Mouse (Mus musculus) frontal cortex, postnatal 36 days (tissue): ENCODE data around the gene Stx5a.
A peak's percentile ranks its signal among the peaks of the same experiment; 100 is the strongest.

Experiments used
- DNase-seq, 2 experiments: peaks; one replicate each; pipeline ENCODE4 v3.0.0; 2022; ENCODE audit warnings: low spot score in 2 of 2

The Stx5a gene

GRCm38 (mm10) chr19:8740603-8741002 is 610 bp upstream of the Stx5a start, which contains the start of gene 1700092M07Rik:
1700092M07Rik (plus strand) TSS chr19:8740718.
- no peak for DNase-seq

GRCm38 (mm10) chr19:8742176-8742575 is 963 bp downstream of the Stx5a start:
- DNase-seq, result no peak

- DNase-seq, result no peak
These were observed 4.2 kb downstream of the Stx5a start for GRCm38 (mm10) chr19:8745382-8745781.

GRCm38 (mm10) chr19:8747368-8747767 is 6.2 kb downstream of the Stx5a start:
- no peak for DNase-seq

- DNase-seq, result no peak
These were observed 14.4 kb downstream of the Stx5a start for GRCm38 (mm10) chr19:8755652-8756051.

GRCm38 (mm10) chr19:8756635-8757387 is 15.6 kb downstream of the Stx5a start, which contains the start of gene Nxf1:
Nxf1 (plus strand) TSS chr19:8757073.
- DNase-seq, result peak; percentile 89 to 94

- no peak for DNase-seq
These were observed 16.3 kb downstream of the Stx5a start for GRCm38 (mm10) chr19:8757471-8757998.

- no peak for DNase-seq
These were observed 17.7 kb downstream of the Stx5a start for GRCm38 (mm10) chr19:8758899-8759298.

GRCm38 (mm10) chr19:8760757-8761156 is 19.5 kb downstream of the Stx5a start:
- DNase-seq, result no peak

- no peak for DNase-seq
These were observed 22.1 kb downstream of the Stx5a start for GRCm38 (mm10) chr19:8763276-8763675.

GRCm38 (mm10) chr19:8765562-8765961 is 24.3 kb downstream of the Stx5a start:
- DNase-seq, result no peak

- DNase-seq, result peak; percentile 79 to 80
These were observed 29.5 kb downstream of the Stx5a start, which contains the start of gene Tmem223 for GRCm38 (mm10) chr19:8770567-8771270. Tmem223 (plus strand) TSS chr19:8770996.

GRCm38 (mm10) chr19:8772996-8773395 is 31.8 kb downstream of the Stx5a start:
- DNase-seq, result no peak

- no peak for DNase-seq
These were observed 32.2 kb downstream of the Stx5a start for GRCm38 (mm10) chr19:8773409-8773808.

GRCm38 (mm10) chr19:8774086-8774835 is 33.0 kb downstream of the Stx5a start, which contains the start of gene Tmem179b:
Tmem179b (minus strand) TSS chr19:8774467.
- peak; percentile 97 to 98 for DNase-seq

- no peak for DNase-seq
These were observed 33.8 kb downstream of the Stx5a start for GRCm38 (mm10) chr19:8774951-8775421.

- DNase-seq, result peak; percentile 88 to 96
These were observed 45.0 kb downstream of the Stx5a start, which contains the start of gene Taf6l for GRCm38 (mm10) chr19:8786008-8786781. Taf6l (minus strand) TSS chr19:8786417.

- DNase-seq, result no peak
These were observed 47.3 kb downstream of the Stx5a start for GRCm38 (mm10) chr19:8788521-8788920.

GRCm38 (mm10) chr19:8789171-8789570 is 48.0 kb downstream of the Stx5a start:
- DNase-seq, result peak in 1 of 2 experiments; percentile 50

GRCm38 (mm10) chr19:8790171-8790570 is 49.0 kb downstream of the Stx5a start:
- peak in 1 of 2 experiments; percentile 47 for DNase-seq
